Mouse (Mus musculus) liver, adult 2 months (tissue): ENCODE measurements at regions not wholly inside any gene's neighbourhood (a gene's known extent, or its start where the extent isn't known, plus 50 kb on each side); places are given as distances from the start of the nearest gene placed in this dataset.

Experiments
- CTCF ChIP-seq: fragments of 200-500 bp; IDR thresholded peaks from 2 replicates; pipeline ENCODE4 v1.5.1; 2011; ENCODE audit warnings: low read depth, low read length, control low read depth
- POLR2A ChIP-seq: fragments of 200-500 bp; IDR thresholded peaks from 2 replicates; pipeline ENCODE4 v1.6.1; 2011; ENCODE audit warnings: low read length, control low read depth; ENCODE audit not compliant: insufficient read depth; ENCODE audit errors: extremely low read depth

- TF ChIP-seq CTCF (no peak), POLR2A (no peak)
Measured at GRCm38 (mm10) chr12:58429929-58430328, 160.8 kb upstream of the Clec14a start.
